Mouse (Mus musculus) T-helper 17 cell (primary cell): ENCODE data around the gene Lrp6.

Source experiments
- in situ Hi-C, 2 experiments: fragments of 300-600 bp; cut with MboI, MseI; formaldehyde crosslinking; loops; 1 replicate in 1 of 2; 2 replicates in 1 of 2; pipeline ENCODE4 v1.15.1; 2025; ENCODE audit warnings: high pct_unique_total_duplicates in 2 of 2

Lrp6 gene

DNA sequence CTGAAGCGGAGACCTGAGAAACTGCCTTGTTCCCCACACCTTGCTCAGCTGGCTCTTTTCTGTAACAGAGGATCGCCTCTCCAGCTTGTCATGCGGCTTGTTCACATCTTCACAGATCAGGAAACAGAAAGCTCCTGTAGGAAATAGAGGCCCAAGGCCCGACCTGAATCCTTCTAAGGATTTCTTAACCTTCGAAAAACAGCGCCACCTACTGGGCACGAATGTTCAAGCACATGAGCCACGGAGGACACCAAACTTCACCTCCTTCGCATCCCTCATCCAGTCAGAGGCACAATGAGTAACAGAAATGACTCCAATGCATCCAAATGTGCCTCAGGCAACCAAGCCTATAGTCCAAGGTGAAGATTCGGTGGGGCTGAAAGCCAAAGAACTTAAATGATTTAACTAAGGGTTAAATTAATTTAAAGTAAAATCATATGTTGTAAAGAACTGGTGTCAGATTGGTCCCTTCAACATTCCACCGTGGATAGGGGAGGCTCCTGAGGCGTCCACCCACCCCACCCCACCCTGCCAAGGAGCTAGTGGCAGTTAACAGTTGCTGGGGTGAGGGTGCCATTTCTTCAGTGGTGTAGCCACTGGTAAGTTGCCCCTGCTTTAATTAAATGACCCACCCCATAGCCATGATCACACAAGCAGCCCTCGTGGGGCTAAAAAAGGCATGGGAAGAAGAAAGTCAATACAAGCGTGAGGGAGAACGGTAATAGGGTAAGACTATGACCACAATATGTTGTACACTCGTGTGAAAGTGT is 163.7 kb downstream of the Lrp6 start:
- in situ Hi-C loops: loop anchor here in 1 of 2 experiments (5.0 kb wide), 1 partner anchor 496 kb away; no protein-coding TSS in a partner anchor
